Mouse (Mus musculus) right cerebral cortex, postnatal 36 days (tissue): ENCODE data around the gene Mad2l1bp.

Experiments used
- DNase-seq, 2 experiments: peaks; one replicate each; pipeline ENCODE4 v3.0.0; 2022; ENCODE audit warnings: low spot score in 2 of 2, mixed read lengths in 1 of 2

Gene Mad2l1bp

GRCm38 (mm10) chr17:46156680-46157079 lies 3.3 kb upstream of the Mad2l1bp start:
- DNase-seq = no peak

- DNase-seq = no peak
These were observed 983 bp upstream of the Mad2l1bp start for GRCm38 (mm10) chr17:46154336-46154735.

GRCm38 (mm10) chr17:46143578-46144423 lies 9.6 kb downstream of the Mad2l1bp start, which contains the start of gene Rsph9:
TSS of gene Rsph9 (minus strand) at chr17:46144216.
- peak; percentile 79 for DNase-seq

- DNase-seq = no peak
These were observed 13.5 kb downstream of the Mad2l1bp start for GRCm38 (mm10) chr17:46139872-46140271.

GRCm38 (mm10) chr17:46138563-46139236 lies 14.7 kb downstream of the Mad2l1bp start:
- no peak for DNase-seq

- DNase-seq = no peak
These were observed 20.5 kb downstream of the Mad2l1bp start for GRCm38 (mm10) chr17:46132862-46133261.

GRCm38 (mm10) chr17:46132058-46132718 lies 21.2 kb downstream of the Mad2l1bp start:
- peak; percentile 50 for DNase-seq

- no peak for DNase-seq
These were observed 23.4 kb downstream of the Mad2l1bp start for GRCm38 (mm10) chr17:46129741-46130498.

GRCm38 (mm10) chr17:46127814-46128493 lies 25.4 kb downstream of the Mad2l1bp start:
- no peak for DNase-seq

GRCm38 (mm10) chr17:46126608-46127007 lies 26.7 kb downstream of the Mad2l1bp start:
- DNase-seq = no peak

- no peak for DNase-seq
These were observed 29.2 kb downstream of the Mad2l1bp start for GRCm38 (mm10) chr17:46123953-46124700.

GRCm38 (mm10) chr17:46123285-46123684 lies 30.1 kb downstream of the Mad2l1bp start:
- no peak for DNase-seq

GRCm38 (mm10) chr17:46122791-46123190 lies 30.6 kb downstream of the Mad2l1bp start:
- no peak for DNase-seq

GRCm38 (mm10) chr17:46119641-46120040 lies 33.7 kb downstream of the Mad2l1bp start:
- DNase-seq = peak; percentile 45 to 75

- no peak for DNase-seq
These were observed 34.9 kb downstream of the Mad2l1bp start for GRCm38 (mm10) chr17:46118423-46118850.

GRCm38 (mm10) chr17:46117623-46118422 lies 35.5 kb downstream of the Mad2l1bp start:
- DNase-seq = no peak

- no peak for DNase-seq
These were observed 36.5 kb downstream of the Mad2l1bp start for GRCm38 (mm10) chr17:46116881-46117280.

- DNase-seq = no peak
These were observed 37.2 kb downstream of the Mad2l1bp start for GRCm38 (mm10) chr17:46116138-46116537.

GRCm38 (mm10) chr17:46115489-46115888 lies 37.9 kb downstream of the Mad2l1bp start:
- no peak for DNase-seq
